Mouse (Mus musculus) heart, postnatal 0 days (tissue): ENCODE results near the gene Klk9.

ENCODE experiments used
- CTCF ChIP-seq: IDR thresholded peaks from 2 replicates; pipeline ENCODE4 v1.5.1; 2016; ENCODE audit warnings: antibody characterized with exemption, control low read depth, low read depth
- EP300 ChIP-seq: IDR thresholded peaks from 2 replicates; pipeline ENCODE4 v1.6.1; 2016; ENCODE audit warnings: antibody characterized with exemption, low read depth

DNA sequence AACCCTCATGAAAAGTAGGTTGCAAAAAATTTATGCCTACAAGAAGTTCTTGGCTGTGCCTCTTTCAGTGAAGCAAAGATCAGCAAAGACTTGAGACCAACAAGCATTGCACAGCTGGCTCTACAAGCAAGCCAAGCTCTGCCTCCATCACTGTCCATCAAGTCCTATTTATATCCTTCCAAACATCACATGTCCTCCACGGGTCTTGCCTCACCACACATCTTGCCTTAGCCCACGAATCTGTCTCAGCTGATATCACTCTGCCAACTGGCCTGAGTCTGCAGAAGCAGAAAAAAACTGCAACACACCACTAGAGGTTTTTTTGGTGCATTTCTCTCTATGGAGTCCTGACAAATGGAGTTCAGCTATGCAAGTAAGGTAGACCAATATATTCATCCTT lies 38.9 kb upstream of the Klk9 start:
- no peak for TF ChIP-seq CTCF
- TF ChIP-seq EP300, result no peak
